Mouse (Mus musculus) midbrain, embryonic 12.5 days (tissue): ENCODE measurements around the gene Cdyl2. TPM values are rescaled to one million over a fixed set of nuclear protein-coding genes. Genes with fewer than 3 reads are reported as not detected.

ENCODE experiments used
- ATAC-seq: fragments of 200-750 bp; cut with Nextera tagmentation; 2 replicates; pipeline ENCODE4 v1.8.0; 2017; ENCODE audit warnings: low read depth, moderate TSS enrichment, moderate library complexity; ENCODE audit not compliant: low FRiP score
- H3K27ac ChIP-seq: fragments of 300-500 bp; sonication (generic); replicated peaks from 2 replicates; pipeline ENCODE4 v1.5.1; 2016; ENCODE audit warnings: mild to moderate bottlenecking
- H3K27me3 ChIP-seq: fragments of 300-500 bp; sonication (generic); 2 replicates; pipeline ENCODE4 v1.6.1; 2016; ENCODE audit warnings: mild to moderate bottlenecking
- H3K36me3 ChIP-seq: fragments of 300-500 bp; sonication (generic); 2 replicates; pipeline ENCODE4 v1.6.1; 2016
- H3K4me1 ChIP-seq: fragments of 300-500 bp; sonication (generic); 2 replicates; pipeline ENCODE4 v1.6.1; 2016
- H3K4me2 ChIP-seq: fragments of 300-500 bp; sonication (generic); replicated peaks from 2 replicates; pipeline ENCODE4 v1.6.1; 2016; ENCODE audit warnings: mild to moderate bottlenecking, moderate library complexity
- H3K4me3 ChIP-seq: fragments of 300-500 bp; sonication (generic); 2 replicates; pipeline ENCODE4 v1.5.1; 2016; ENCODE audit warnings: mild to moderate bottlenecking
- H3K9ac ChIP-seq: fragments of 300-500 bp; sonication (generic); replicated peaks from 2 replicates; pipeline ENCODE4 v1.6.1; 2016; ENCODE audit warnings: mild to moderate bottlenecking, moderate library complexity
- H3K9me3 ChIP-seq: fragments of 300-500 bp; sonication (generic); 2 replicates; pipeline ENCODE4 v1.6.1; 2016; ENCODE audit warnings: mild to moderate bottlenecking
- WGBS: fragments of 180-500 bp; shearing (Covaris S2); methylation state at CpG from one replicate; pipeline ENCODE4 v1.1.7; 2016; 5-methylcytosine and 5-hydroxymethylcytosine counted together
- polyA plus RNA-seq: library from polyadenylated mRNA; unstranded; fragments of >200 nt; fragmentation: Nextera tagmentation; extraction: Ambion mirVana; gene quantifications from 2 replicates; pipeline ENCODE4 v1.2.1, GENCODE M21; 2016

Cdyl2 gene
- polyA plus RNA-seq, 1 experiment from 2014 or later: 6.9 TPM

- Histone ChIP-seq H3K4me2 (peak overlapping the region; percentile 78), H3K4me1 (peaks cover 7% of the 10 kb centered on the region), H3K9ac (peak overlapping the region; percentile 76), H3K4me3 (peak overlapping the region; percentile 82), H3K9me3 (0 out of 2 replicates have a peak, but pooled peaks cover 15% of the 10 kb centered on the region), H3K27ac (peak overlapping the region; percentile 83), H3K27me3 (peaks cover 26% of the 10 kb centered on the region), H3K36me3 (no peaks in the 10 kb centered on the region)
- peak; percentile 66 for ATAC-seq
- 2% methylated on average over 28 of the region's 46 CpGs for WGBS
Measured at GRCm38 (mm10) chr8:116731976-116732683, 661 bp downstream of the Cdyl2 start.

- H3K9me3 ChIP-seq: peaks cover 23% of the 10 kb centered on the region
- H3K4me3 ChIP-seq: no peak overlapping the region
- no peak overlapping the region for H3K27ac ChIP-seq
- H3K4me2 ChIP-seq: no peak overlapping the region
- H3K4me1 ChIP-seq: no peaks in the 10 kb centered on the region
- no peaks in the 10 kb centered on the region for H3K36me3 ChIP-seq
- ATAC-seq: no peak
- 86% methylated on average over 2 of the region's 2 CpGs for WGBS
- no peaks in the 10 kb centered on the region for H3K27me3 ChIP-seq
- H3K9ac ChIP-seq: no peak overlapping the region
Measured at GRCm38 (mm10) chr8:116721451-116721850, 11.3 kb downstream of the Cdyl2 start.

- H3K4me3 ChIP-seq: no peak overlapping the region
- no peak overlapping the region for H3K27ac ChIP-seq
- H3K27me3 ChIP-seq: no peaks in the 10 kb centered on the region
- H3K4me2 ChIP-seq: no peak overlapping the region
- WGBS: 86% methylated on average over 3 of the region's 3 CpGs
- 0 out of 2 replicates have a peak, but pooled peaks cover 12% of the 10 kb centered on the region for H3K9me3 ChIP-seq
- no peaks in the 10 kb centered on the region for H3K36me3 ChIP-seq
- no peaks in the 10 kb centered on the region for H3K4me1 ChIP-seq
- no peak overlapping the region for H3K9ac ChIP-seq
- ATAC-seq: no peak
Measured at GRCm38 (mm10) chr8:116707496-116707895, 25.3 kb downstream of the Cdyl2 start.

GRCm38 (mm10) chr8:116702501-116702900, 30.3 kb downstream of the Cdyl2 start:
- WGBS: 86% methylated on average over 6 of the region's 6 CpGs
- Histone ChIP-seq H3K27ac (no peak overlapping the region), H3K4me1 (no peaks in the 10 kb centered on the region), H3K9me3 (0 out of 2 replicates have a peak, but pooled peaks cover 5% of the 10 kb centered on the region), H3K9ac (no peak overlapping the region), H3K4me2 (no peak overlapping the region), H3K36me3 (no peaks in the 10 kb centered on the region), H3K4me3 (no peak overlapping the region), H3K27me3 (no peaks in the 10 kb centered on the region)
- no peak for ATAC-seq

GRCm38 (mm10) chr8:116692931-116693330, 39.9 kb downstream of the Cdyl2 start:
- no peak overlapping the region for H3K9ac ChIP-seq
- no peaks in the 10 kb centered on the region for H3K36me3 ChIP-seq
- H3K27ac ChIP-seq: no peak overlapping the region
- H3K4me3 ChIP-seq: no peak overlapping the region
- no peak for ATAC-seq
- H3K9me3 ChIP-seq: no peaks in the 10 kb centered on the region
- no peaks in the 10 kb centered on the region for H3K27me3 ChIP-seq
- WGBS: 88% methylated on average over 15 of the region's 15 CpGs
- no peak overlapping the region for H3K4me2 ChIP-seq
- H3K4me1 ChIP-seq: no peaks in the 10 kb centered on the region

- H3K9ac ChIP-seq: no peak overlapping the region
- no peaks in the 10 kb centered on the region for H3K36me3 ChIP-seq
- H3K4me3 ChIP-seq: no peak overlapping the region
- WGBS: 95% methylated on average over 3 of the region's 3 CpGs
- no peak for ATAC-seq
- H3K27ac ChIP-seq: no peak overlapping the region
- H3K4me2 ChIP-seq: no peak overlapping the region
- no peaks in the 10 kb centered on the region for H3K4me1 ChIP-seq
- 0 out of 2 replicates have a peak, but pooled peaks cover 4% of the 10 kb centered on the region for H3K9me3 ChIP-seq
- H3K27me3 ChIP-seq: no peaks in the 10 kb centered on the region
Measured at GRCm38 (mm10) chr8:116689741-116690140, 43.0 kb downstream of the Cdyl2 start.

- Histone ChIP-seq H3K9me3 (no peaks in the 10 kb centered on the region), H3K36me3 (no peaks in the 10 kb centered on the region), H3K4me3 (no peak overlapping the region), H3K27ac (no peak overlapping the region), H3K4me1 (no peaks in the 10 kb centered on the region), H3K4me2 (no peak overlapping the region), H3K9ac (no peak overlapping the region), H3K27me3 (no peaks in the 10 kb centered on the region)
- no peak for ATAC-seq
- WGBS: 91% methylated on average over 1 of the region's 1 CpGs
Measured at GRCm38 (mm10) chr8:116676174-116676573, 56.6 kb downstream of the Cdyl2 start.

GRCm38 (mm10) chr8:116673966-116674805, 58.6 kb downstream of the Cdyl2 start:
- whole genome bisulfite sequencing: 79% methylated on average over 10 of the region's 10 CpGs
- H3K4me3 ChIP-seq: no peak overlapping the region

GRCm38 (mm10) chr8:116673493-116673892, 59.3 kb downstream of the Cdyl2 start:
- H3K9ac ChIP-seq: no peak overlapping the region
- H3K4me1 ChIP-seq: no peaks in the 10 kb centered on the region
- no peak for ATAC-seq
- peaks cover 7% of the 10 kb centered on the region; the same call in 1 of the 2 replicates for H3K9me3 ChIP-seq
- H3K36me3 ChIP-seq: no peaks in the 10 kb centered on the region
- no peaks in the 10 kb centered on the region for H3K27me3 ChIP-seq
- 84% methylated on average over 8 of the region's 8 CpGs for WGBS
- no peak overlapping the region for H3K4me3 ChIP-seq
- no peak overlapping the region for H3K27ac ChIP-seq
- H3K4me2 ChIP-seq: no peak overlapping the region

More at GRCm38 (mm10) chr8:116673966-116674805, 58.6 kb downstream of the Cdyl2 start:
- Histone ChIP-seq H3K36me3 (no peaks in the 10 kb centered on the region), H3K27ac (no peak overlapping the region), H3K9ac (no peak overlapping the region), H3K27me3 (no peaks in the 10 kb centered on the region), H3K9me3 (peaks cover 2% of the 10 kb centered on the region; the same call in 1 of the 2 replicates), H3K4me2 (no peak overlapping the region), H3K4me1 (no peaks in the 10 kb centered on the region)
- no peak for ATAC-seq

- Histone ChIP-seq H3K4me2 (no peak overlapping the region), H3K9ac (no peak overlapping the region), H3K36me3 (no peaks in the 10 kb centered on the region), H3K27me3 (no peaks in the 10 kb centered on the region), H3K27ac (no peak overlapping the region), H3K9me3 (peaks cover 11% of the 10 kb centered on the region; the same call in 1 of the 2 replicates), H3K4me3 (no peak overlapping the region), H3K4me1 (no peaks in the 10 kb centered on the region)
- 89% methylated on average over 4 of the region's 4 CpGs for WGBS
- ATAC-seq: no peak
Measured at GRCm38 (mm10) chr8:116673052-116673451, 59.7 kb downstream of the Cdyl2 start.

GRCm38 (mm10) chr8:116671543-116671942, 61.2 kb downstream of the Cdyl2 start:
- H3K27ac ChIP-seq: no peak overlapping the region
- 66% methylated on average over 5 of the region's 5 CpGs for WGBS

GRCm38 (mm10) chr8:116670604-116671003, 62.2 kb downstream of the Cdyl2 start:
- Histone ChIP-seq H3K4me3 (no peak overlapping the region), H3K9ac (no peak overlapping the region), H3K27me3 (no peaks in the 10 kb centered on the region), H3K36me3 (peaks cover 4% of the 10 kb centered on the region; the same call in 1 of the 2 replicates), H3K4me1 (no peaks in the 10 kb centered on the region), H3K27ac (no peak overlapping the region), H3K9me3 (peaks cover 11% of the 10 kb centered on the region; the same call in 1 of the 2 replicates), H3K4me2 (no peak overlapping the region)
- 88% methylated on average over 7 of the region's 7 CpGs for WGBS
- ATAC-seq: no peak

More at GRCm38 (mm10) chr8:116671543-116671942, 61.2 kb downstream of the Cdyl2 start:
- Histone ChIP-seq H3K9ac (no peak overlapping the region), H3K4me1 (no peaks in the 10 kb centered on the region), H3K27me3 (no peaks in the 10 kb centered on the region), H3K36me3 (peaks cover 4% of the 10 kb centered on the region; the same call in 1 of the 2 replicates), H3K4me3 (no peak overlapping the region), H3K4me2 (no peak overlapping the region), H3K9me3 (peaks cover 11% of the 10 kb centered on the region; the same call in 1 of the 2 replicates)
- no peak for ATAC-seq
